Mouse (Mus musculus) spleen, postnatal 10 days (tissue): ENCODE data around the gene Pamr1.

Source experiments
- DNase-seq, 2 experiments: peaks; one replicate each; pipeline ENCODE4 v3.0.0; 2021 to 2022; ENCODE audit warnings: low spot score in 2 of 2

The Pamr1 gene

GRCm38 (mm10) chr2:102659521-102659830 is 109.7 kb downstream of the Pamr1 start:
- no peak for DNase-seq

GRCm38 (mm10) chr2:102661052-102661451 is 111.2 kb downstream of the Pamr1 start:
- DNase-seq: no peak

GRCm38 (mm10) chr2:102662911-102663310 is 113.1 kb downstream of the Pamr1 start:
- no peak for DNase-seq

GRCm38 (mm10) chr2:102663339-102663738 is 113.5 kb downstream of the Pamr1 start:
- no peak for DNase-seq

GRCm38 (mm10) chr2:102663865-102664264 is 114.1 kb downstream of the Pamr1 start:
- no peak for DNase-seq

GRCm38 (mm10) chr2:102667981-102668380 is 118.2 kb downstream of the Pamr1 start:
- no peak for DNase-seq

- no peak for DNase-seq
Observed at GRCm38 (mm10) chr2:102669580-102669979, 119.8 kb downstream of the Pamr1 start.

- DNase-seq: no peak
Observed at GRCm38 (mm10) chr2:102674582-102674981, 124.8 kb downstream of the Pamr1 start.

GRCm38 (mm10) chr2:102675275-102675674 is 125.5 kb downstream of the Pamr1 start:
- peak; percentile 48 to 76 for DNase-seq

- no peak for DNase-seq
Observed at GRCm38 (mm10) chr2:102676716-102677312, 127.0 kb downstream of the Pamr1 start.

GRCm38 (mm10) chr2:102677400-102677799 is 127.6 kb downstream of the Pamr1 start:
- DNase-seq: no peak

- DNase-seq: no peak
Observed at GRCm38 (mm10) chr2:102681351-102681750, 131.5 kb downstream of the Pamr1 start.

GRCm38 (mm10) chr2:102682168-102682567 is 132.4 kb downstream of the Pamr1 start:
- DNase-seq: peak; percentile 24 to 74

GRCm38 (mm10) chr2:102685371-102686107 is 135.7 kb downstream of the Pamr1 start:
- no peak for DNase-seq

- DNase-seq: no peak
Observed at GRCm38 (mm10) chr2:102686108-102686450, 136.3 kb downstream of the Pamr1 start.
